Mouse (Mus musculus) G1E (cell line): ENCODE measurements around the gene Lmntd1.

Experiments
- CTCF ChIP-seq: IDR thresholded peaks from 2 replicates; pipeline ENCODE4 v1.5.1; 2012; ENCODE audit warnings: low read depth, low read length, inconsistent platforms, mixed read lengths
- GATA1 ChIP-seq: IDR thresholded peaks from 2 replicates; pipeline ENCODE4 v1.6.1; 2012; ENCODE audit warnings: borderline replicate concordance, low read length, inconsistent platforms, mixed read lengths
- GATA2 ChIP-seq: IDR thresholded peaks from 2 replicates; pipeline ENCODE4 v1.6.1; 2012; ENCODE audit warnings: low read depth, low read length, inconsistent platforms, borderline replicate concordance
- TAL1 ChIP-seq: conservative IDR thresholded peaks from 2 replicates; pipeline ENCODE4 v1.6.1; 2012; ENCODE audit warnings: low read depth, low read length, inconsistent platforms, mixed read lengths

DNA sequence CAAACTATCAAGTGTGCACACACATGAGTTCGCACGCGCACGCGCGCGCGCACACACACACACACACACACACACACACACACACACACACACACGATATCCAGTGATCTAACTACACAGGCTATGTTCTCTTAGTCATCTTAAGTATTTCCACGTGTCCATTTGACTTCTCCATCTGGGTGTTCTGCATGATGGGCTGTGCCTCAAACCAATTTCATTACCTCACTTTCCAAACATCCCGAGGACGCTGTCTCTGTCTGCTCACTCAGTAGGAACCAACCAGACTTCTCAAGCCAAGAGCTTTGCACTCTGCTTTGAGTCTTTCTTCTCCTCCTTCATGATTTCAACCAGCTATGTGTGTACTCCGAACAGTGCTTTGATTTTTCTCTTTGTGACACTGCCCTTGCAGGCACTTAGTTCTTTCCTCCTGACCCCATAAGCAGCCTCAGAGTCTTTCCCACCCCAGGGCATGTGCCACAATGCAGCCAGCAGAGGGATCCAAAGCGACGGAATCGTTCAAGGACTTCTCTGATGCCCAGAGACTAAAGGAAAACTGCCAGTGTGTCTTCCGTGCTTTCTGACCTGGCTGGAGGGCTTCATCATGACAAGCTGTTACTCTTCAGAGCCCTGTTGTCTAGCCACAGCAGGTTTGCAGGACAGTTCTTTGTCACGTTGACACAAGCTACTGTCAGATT, 172.6 kb downstream of the Lmntd1 start:
- no peak for TF ChIP-seq TAL1
- TF ChIP-seq CTCF = no peak
- TF ChIP-seq GATA1 = no peak
- TF ChIP-seq GATA2 = no peak
